Mouse (Mus musculus): Measurements from ENCODE around the gene Tmem87a. TPM values are rescaled to one million over a fixed set of nuclear protein-coding genes. Genes with fewer than 3 reads are reported as not detected.

Gene Tmem87a
- polyA plus RNA-seq, 1 experiment from 2014 or later: 5.6 TPM

- no peaks in the 10 kb centered on the region for H3K9me3 ChIP-seq
- no peak overlapping the region for H3K27ac ChIP-seq
- no peak for DNase-seq (ENCODE audit: extremely low spot score, low spot score)
- H3K4me3 ChIP-seq: no peak overlapping the region
- peaks cover 16% of the 10 kb centered on the region for H3K4me1 ChIP-seq
- H3K27me3 ChIP-seq (ENCODE audit: poor library complexity, severe bottlenecking): no peaks in the 10 kb centered on the region
- H3K36me3 ChIP-seq (replicated peaks): peaks cover 59% of the 10 kb centered on the region
- WGBS: 88% methylated on average over 9 of the region's 9 CpGs
These were observed 55.8 kb downstream of the Tmem87a start for GRCm38 (mm10) chr2:120348120-120348519.

GRCm38 (mm10) chr2:120341741-120342140, 62.2 kb downstream of the Tmem87a start:
- Histone ChIP-seq H3K9me3 (no peaks in the 10 kb centered on the region), H3K4me1 (no peaks in the 10 kb centered on the region), H3K27me3 (ENCODE audit: poor library complexity, severe bottlenecking) (no peaks in the 10 kb centered on the region), H3K36me3 (replicated peaks) (peaks cover 93% of the 10 kb centered on the region), H3K27ac (no peak overlapping the region), H3K4me3 (no peak overlapping the region)
- WGBS: 97% methylated on average over 1 of the region's 1 CpGs
- no peak for DNase-seq (ENCODE audit: extremely low spot score, low spot score)

- peaks cover 90% of the 10 kb centered on the region for H3K36me3 ChIP-seq (replicated peaks)
- DNase-seq (ENCODE audit: extremely low spot score, low spot score): no peak
- no peaks in the 10 kb centered on the region for H3K9me3 ChIP-seq
- H3K27me3 ChIP-seq (ENCODE audit: poor library complexity, severe bottlenecking): no peaks in the 10 kb centered on the region
- WGBS: 80% methylated on average over 2 of the region's 2 CpGs
- H3K27ac ChIP-seq: no peak overlapping the region
- no peak overlapping the region for H3K4me3 ChIP-seq
- no peaks in the 10 kb centered on the region for H3K4me1 ChIP-seq
These were observed 66.0 kb downstream of the Tmem87a start for GRCm38 (mm10) chr2:120337886-120338285.

- 97% methylated on average over 4 of the region's 4 CpGs for WGBS
- DNase-seq (ENCODE audit: extremely low spot score, low spot score): no peak
- Histone ChIP-seq H3K27me3 (ENCODE audit: poor library complexity, severe bottlenecking) (no peaks in the 10 kb centered on the region), H3K9me3 (no peaks in the 10 kb centered on the region), H3K27ac (no peak overlapping the region), H3K36me3 (replicated peaks) (peaks cover 84% of the 10 kb centered on the region), H3K4me3 (no peak overlapping the region), H3K4me1 (no peaks in the 10 kb centered on the region)
These were observed 72.3 kb downstream of the Tmem87a start for GRCm38 (mm10) chr2:120331575-120331974.

GRCm38 (mm10) chr2:120315077-120315476, 88.8 kb downstream of the Tmem87a start:
- H3K27ac ChIP-seq: no peak overlapping the region
- H3K36me3 ChIP-seq (replicated peaks): peaks cover 35% of the 10 kb centered on the region
- no peak for DNase-seq (ENCODE audit: extremely low spot score, low spot score)
- no peak overlapping the region for H3K4me3 ChIP-seq
- 83% methylated on average over 4 of the region's 4 CpGs for WGBS
- no peaks in the 10 kb centered on the region for H3K27me3 ChIP-seq (ENCODE audit: poor library complexity, severe bottlenecking)
- H3K9me3 ChIP-seq: no peaks in the 10 kb centered on the region
- no peaks in the 10 kb centered on the region for H3K4me1 ChIP-seq

GRCm38 (mm10) chr2:120314487-120314886, 89.4 kb downstream of the Tmem87a start:
- no peaks in the 10 kb centered on the region for H3K4me1 ChIP-seq
- 90% methylated on average over 4 of the region's 4 CpGs for WGBS
- DNase-seq (ENCODE audit: extremely low spot score, low spot score): no peak
- H3K27me3 ChIP-seq (ENCODE audit: poor library complexity, severe bottlenecking): no peaks in the 10 kb centered on the region
- no peaks in the 10 kb centered on the region for H3K9me3 ChIP-seq
- H3K27ac ChIP-seq: no peak overlapping the region
- H3K4me3 ChIP-seq: no peak overlapping the region
- H3K36me3 ChIP-seq (replicated peaks): peaks cover 32% of the 10 kb centered on the region

- H3K36me3 ChIP-seq (replicated peaks): peaks cover 27% of the 10 kb centered on the region
- no peak within 1 kb of the TSS for H3K4me3 ChIP-seq
- 79% methylated on average over 3 of the region's 3 CpGs for WGBS
- no peaks in the 10 kb centered on the region for H3K9me3 ChIP-seq
- no peaks in the 10 kb centered on the region for H3K27me3 ChIP-seq (ENCODE audit: poor library complexity, severe bottlenecking)
- DNase-seq (ENCODE audit: extremely low spot score, low spot score): no peak
- H3K4me1 ChIP-seq: no peaks in the 10 kb centered on the region
- H3K27ac ChIP-seq: no peak within 1 kb of the TSS
These were observed 89.9 kb downstream of the Tmem87a start, which contains the start of gene Pla2g4f for GRCm38 (mm10) chr2:120313976-120314375. TSS of gene Pla2g4f (minus strand) at chr2:120314165.

GRCm38 (mm10) chr2:120312276-120312825, 91.6 kb downstream of the Tmem87a start:
- no peaks in the 10 kb centered on the region for H3K9me3 ChIP-seq
- DNase-seq (ENCODE audit: extremely low spot score, low spot score): no peak
- no peak overlapping the region for H3K27ac ChIP-seq
- H3K27me3 ChIP-seq (ENCODE audit: poor library complexity, severe bottlenecking): no peaks in the 10 kb centered on the region
- no peaks in the 10 kb centered on the region for H3K4me1 ChIP-seq
- 88% methylated on average over 7 of the region's 7 CpGs for WGBS
- H3K4me3 ChIP-seq: no peak overlapping the region
- H3K36me3 ChIP-seq (replicated peaks): peaks cover 10% of the 10 kb centered on the region

Other genes starting within 250 kb of the Tmem87a start
- gene Ehd4, start 249.5 kb downstream of the Tmem87a start, polyA plus RNA-seq (2016; fragmentation: Nextera tagmentation; extraction: Ambion mirVana): 23.7 and 28.4 TPM in 2 replicates
- gene Pla2g4e, start 158.8 kb downstream of the Tmem87a start, polyA plus RNA-seq (2016; fragmentation: Nextera tagmentation; extraction: Ambion mirVana): 0.04 TPM in 1 of 2 replicates, not detected in the other
- 0.11 and 0.15 TPM in 2 replicates for gene Pla2g4d, start 114.9 kb downstream of the Tmem87a start, polyA plus RNA-seq (2016; fragmentation: Nextera tagmentation; extraction: Ambion mirVana)
- gene Pla2g4f, start 89.9 kb downstream of the Tmem87a start, polyA plus RNA-seq (2016; fragmentation: Nextera tagmentation; extraction: Ambion mirVana): not detected in 2 replicates
- gene Vps39, start 51.0 kb downstream of the Tmem87a start, polyA plus RNA-seq (2016; fragmentation: Nextera tagmentation; extraction: Ambion mirVana): 23.5 and 26.6 TPM in 2 replicates
- gene Ganc, start 217 bp downstream of the Tmem87a start, polyA plus RNA-seq (2016; fragmentation: Nextera tagmentation; extraction: Ambion mirVana): 6.6 and 7.5 TPM in 2 replicates
- 7.7 and 8.2 TPM in 2 replicates for gene Capn3, start 51.9 kb upstream of the Tmem87a start, polyA plus RNA-seq (2016; fragmentation: Nextera tagmentation; extraction: Ambion mirVana)
- gene Zfp106, start 159.7 kb upstream of the Tmem87a start, polyA plus RNA-seq (2016; fragmentation: Nextera tagmentation; extraction: Ambion mirVana): 83.1 and 87.3 TPM in 2 replicates
- 50.5 and 56.2 TPM in 2 replicates for gene Snap23, start 163.6 kb upstream of the Tmem87a start, polyA plus RNA-seq (2016; fragmentation: Nextera tagmentation; extraction: Ambion mirVana)
- gene Haus2, start 205.3 kb upstream of the Tmem87a start, polyA plus RNA-seq (2016; fragmentation: Nextera tagmentation; extraction: Ambion mirVana): 40.5 and 43.7 TPM in 2 replicates
- 29.3 and 32.0 TPM in 2 replicates for gene Lrrc57, start 205.4 kb upstream of the Tmem87a start, polyA plus RNA-seq (2016; fragmentation: Nextera tagmentation; extraction: Ambion mirVana)
- gene Stard9, start 225.0 kb upstream of the Tmem87a start, polyA plus RNA-seq (2016; fragmentation: Nextera tagmentation; extraction: Ambion mirVana): 2.4 and 2.9 TPM in 2 replicates